Mouse (Mus musculus): ENCODE data around the gene Kdm2a.

DNA sequence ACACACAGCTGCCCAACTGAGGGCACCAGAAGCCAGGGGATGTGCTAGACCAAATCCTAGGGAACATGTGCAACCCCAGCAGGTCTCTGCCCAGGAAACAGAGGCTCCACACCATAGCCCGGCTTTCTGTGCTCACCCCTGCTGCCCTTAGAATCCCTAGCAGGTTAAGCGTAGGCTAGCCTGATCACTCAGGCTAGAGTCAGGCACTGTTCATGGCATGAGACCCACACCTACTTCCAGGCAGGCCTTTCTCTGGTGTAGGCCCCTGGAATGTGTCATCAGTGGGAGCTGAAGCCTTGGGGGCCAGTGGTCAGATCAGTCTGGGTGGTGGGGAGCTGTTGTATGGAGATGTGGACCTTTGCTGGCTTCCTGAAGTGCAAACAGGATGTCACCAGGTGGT, 101.5 kb downstream of the Kdm2a start:
- no peak for TF ChIP-seq EP300 (IDR thresholded peaks at IDR 0.05)
- no peak for TF ChIP-seq CTCF (IDR thresholded peaks at IDR 0.05)

Measured in lung, postnatal 0 days (tissue).